Mouse (Mus musculus) embryonic facial prominence, embryonic 11.5 days (tissue): Measurements from ENCODE around the gene Rbks. TPM values are rescaled to one million over a fixed set of nuclear protein-coding genes. Genes with fewer than 3 reads are reported as not detected.
A peak's percentile ranks its signal among the peaks of the same experiment; 100 is the strongest.
"Not testable (repeated sequence)": the region's sequence is repeated elsewhere in the genome, so short reads cannot be mapped to it uniquely, and the experiment has no call there.

ENCODE experiments used
- ATAC-seq: fragments of 200-750 bp; cut with Nextera tagmentation; replicated peaks from 2 replicates; pipeline ENCODE4 v1.8.0; 2017; ENCODE audit warnings: low read depth; ENCODE audit not compliant: insufficient number of reproducible peaks, low FRiP score, low TSS enrichment
- DNase-seq: peaks from one replicate; pipeline ENCODE4 v3.0.0-alpha.2; 2015; ENCODE audit warnings: low spot score
- H3K27ac ChIP-seq: fragments of 300-500 bp; sonication (generic); replicated peaks from 2 replicates; pipeline ENCODE4 v1.5.1; 2014; ENCODE audit warnings: mild to moderate bottlenecking, low read depth, low read length, control low read depth
- H3K27me3 ChIP-seq: fragments of 300-500 bp; sonication (generic); 2 replicates; pipeline ENCODE4 v1.6.1; 2014; ENCODE audit warnings: mild to moderate bottlenecking, low read length, moderate library complexity, mixed read lengths; ENCODE audit not compliant: control insufficient read depth, insufficient read depth
- H3K36me3 ChIP-seq: fragments of 300-500 bp; sonication (generic); replicated peaks from 2 replicates; pipeline ENCODE4 v1.6.1; 2014; ENCODE audit warnings: low read depth, mild to moderate bottlenecking, low read length, moderate library complexity, mixed read lengths; ENCODE audit not compliant: control insufficient read depth, insufficient read depth
- H3K4me1 ChIP-seq: fragments of 300-500 bp; sonication (generic); 2 replicates; pipeline ENCODE4 v1.6.1; 2014; ENCODE audit warnings: low read length, mixed read lengths; ENCODE audit not compliant: control insufficient read depth, insufficient read depth
- H3K4me2 ChIP-seq: fragments of 300-500 bp; sonication (generic); 2 replicates; pipeline ENCODE4 v1.6.1; 2014; ENCODE audit warnings: low read depth, mild to moderate bottlenecking, control low read depth, low read length, moderate library complexity
- H3K4me3 ChIP-seq: fragments of 300-500 bp; sonication (generic); 2 replicates; pipeline ENCODE4 v1.5.1; 2014; ENCODE audit warnings: low read depth, low read length, control low read depth
- H3K9ac ChIP-seq: fragments of 300-500 bp; sonication (generic); replicated peaks from 2 replicates; pipeline ENCODE4 v1.6.1; 2014; ENCODE audit warnings: mild to moderate bottlenecking, control low read depth, low read length
- H3K9me3 ChIP-seq: fragments of 300-500 bp; sonication (generic); replicated peaks from 2 replicates; pipeline ENCODE4 v1.6.1; 2016; ENCODE audit warnings: mild to moderate bottlenecking, low read length, inconsistent platforms, mixed read lengths; ENCODE audit not compliant: control insufficient read depth
- WGBS: fragments of 180-500 bp; shearing (Covaris S2); extraction: QIAGEN DNeasy Blood & Tissue Kit; methylation state at CpG from one replicate; pipeline ENCODE4 v1.1.7; 2014; 5-methylcytosine and 5-hydroxymethylcytosine counted together
- polyA plus RNA-seq: library from polyadenylated mRNA; unstranded; fragments of >200 nt; fragmentation: Nextera tagmentation; extraction: Ambion mirVana; gene quantifications from 2 replicates; pipeline ENCODE4 v1.2.1, GENCODE M21; 2014

The Rbks gene
- polyA plus RNA-seq, 1 experiment from 2014 or later, result 3.0 TPM

- H3K4me1 ChIP-seq, result no peaks in the 10 kb centered on the region
- H3K36me3 ChIP-seq, result no peaks in the 10 kb centered on the region
- ATAC-seq, result no peak
- no peak overlapping the region for H3K27ac ChIP-seq
- H3K4me2 ChIP-seq, result no peak overlapping the region
- H3K9ac ChIP-seq, result no peak overlapping the region
- DNase-seq, result no peak
- WGBS, result 57% methylated on average over 4 of the region's 4 CpGs
- H3K27me3 ChIP-seq, result no peaks in the 10 kb centered on the region
- no peak overlapping the region for H3K4me3 ChIP-seq
- H3K9me3 ChIP-seq, result no peaks in the 10 kb centered on the region
Observed at GRCm38 (mm10) chr5:31634161-31634560, 63.3 kb downstream of the Rbks start.

GRCm38 (mm10) chr5:31631169-31631568, 66.3 kb downstream of the Rbks start:
- WGBS, result 85% methylated on average over 4 of the region's 4 CpGs
- H3K36me3 ChIP-seq, H3K4me3 ChIP-seq, H3K4me1 ChIP-seq, ATAC-seq, H3K9me3 ChIP-seq, H3K27ac ChIP-seq, DNase-seq, H3K27me3 ChIP-seq, H3K4me2 ChIP-seq, H3K9ac ChIP-seq: not testable (repeated sequence)

- ATAC-seq (no peak; the same call in 1 of the 2 replicates), DNase-seq (peak; percentile 63)
- Histone ChIP-seq H3K36me3 (no peaks in the 10 kb centered on the region), H3K27me3 (no peaks in the 10 kb centered on the region), H3K4me2 (no peak overlapping the region), H3K4me1 (no peaks in the 10 kb centered on the region), H3K9me3 (no peaks in the 10 kb centered on the region), H3K27ac (no peak overlapping the region), H3K4me3 (no peak overlapping the region), H3K9ac (no peak overlapping the region)
- WGBS, result 31% methylated on average over 5 of the region's 5 CpGs
Observed at GRCm38 (mm10) chr5:31630064-31630463, 67.4 kb downstream of the Rbks start.

- Histone ChIP-seq H3K9me3 (no peaks in the 10 kb centered on the region), H3K36me3 (no peaks in the 10 kb centered on the region), H3K27me3 (no peaks in the 10 kb centered on the region), H3K4me1 (no peaks in the 10 kb centered on the region), H3K27ac (no peak overlapping the region), H3K9ac (no peak overlapping the region), H3K4me3 (no peak overlapping the region), H3K4me2 (no peak overlapping the region)
- no peak for DNase-seq
- 87% methylated on average over 8 of the region's 8 CpGs for WGBS
- ATAC-seq, result no peak
Observed at GRCm38 (mm10) chr5:31628555-31628954, 68.9 kb downstream of the Rbks start.

- WGBS, result 66% methylated on average over 8 of the region's 9 CpGs
- Histone ChIP-seq H3K9me3 (no peaks in the 10 kb centered on the region), H3K4me3 (no peak overlapping the region), H3K27ac (no peak overlapping the region), H3K27me3 (no peaks in the 10 kb centered on the region), H3K4me1 (no peaks in the 10 kb centered on the region), H3K9ac (no peak overlapping the region), H3K4me2 (no peak overlapping the region), H3K36me3 (no peaks in the 10 kb centered on the region)
- DNase-seq (no peak), ATAC-seq (no peak)
Observed at GRCm38 (mm10) chr5:31627562-31628526, 69.6 kb downstream of the Rbks start.

GRCm38 (mm10) chr5:31627117-31627516, 70.3 kb downstream of the Rbks start:
- no peaks in the 10 kb centered on the region for H3K9me3 ChIP-seq
- peaks cover 3% of the 10 kb centered on the region; the same call in 1 of the 2 replicates for H3K36me3 ChIP-seq
- no peak overlapping the region for H3K9ac ChIP-seq
- no peak for DNase-seq
- no peak overlapping the region for H3K4me3 ChIP-seq
- no peaks in the 10 kb centered on the region for H3K4me1 ChIP-seq
- WGBS, result 43% methylated on average over 3 of the region's 3 CpGs
- H3K27me3 ChIP-seq, result no peaks in the 10 kb centered on the region
- no peak overlapping the region for H3K27ac ChIP-seq
- H3K4me2 ChIP-seq, result no peak overlapping the region
- no peak for ATAC-seq

GRCm38 (mm10) chr5:31620326-31620725, 77.1 kb downstream of the Rbks start:
- 96% methylated on average over 3 of the region's 3 CpGs for WGBS
- no peak overlapping the region for H3K4me3 ChIP-seq
- no peak overlapping the region for H3K4me2 ChIP-seq
- H3K9me3 ChIP-seq, result no peaks in the 10 kb centered on the region
- no peaks in the 10 kb centered on the region for H3K4me1 ChIP-seq
- H3K36me3 ChIP-seq, result peaks cover 12% of the 10 kb centered on the region; the same call in 1 of the 2 replicates
- ATAC-seq (no peak), DNase-seq (no peak)
- no peak overlapping the region for H3K9ac ChIP-seq
- H3K27ac ChIP-seq, result no peak overlapping the region
- H3K27me3 ChIP-seq, result no peaks in the 10 kb centered on the region

GRCm38 (mm10) chr5:31614339-31615025, 82.9 kb downstream of the Rbks start:
- DNase-seq (no peak), ATAC-seq (no peak)
- Histone ChIP-seq H3K4me1 (no peaks in the 10 kb centered on the region; the same call in 1 of the 2 replicates), H3K27me3 (no peaks in the 10 kb centered on the region), H3K27ac (no peak overlapping the region), H3K4me3 (peak overlapping the region; percentile 81), H3K36me3 (peaks cover 4% of the 10 kb centered on the region; the same call in 1 of the 2 replicates), H3K9ac (peak overlapping the region; percentile 86), H3K9me3 (no peaks in the 10 kb centered on the region), H3K4me2 (peak overlapping the region; percentile 56)
- 50% methylated on average over 6 of the region's 6 CpGs for whole genome bisulfite sequencing
